Mouse (Mus musculus): ENCODE measurements at regions not wholly inside any gene's neighbourhood (a gene's known extent, or its start where the extent isn't known, plus 50 kb on each side); places are given as distances from the start of the nearest gene placed in this dataset.

GRCm38 (mm10) chr1:143946933-143947332, 57.0 kb downstream of the Rgs2 start:
- H3K36me3 ChIP-seq (ENCODE audit: control insufficient read depth, insufficient read depth, low read length) = no peaks in the 10 kb centered on the region
- peak; percentile 78 for DNase-seq
- no peak overlapping the region for H3K27ac ChIP-seq (ENCODE audit: insufficient read depth, low read depth, low read length)
- no peak for TF ChIP-seq POLR2A (IDR thresholded peaks at IDR 0.05; ENCODE audit: low read depth, low read length)
- TF ChIP-seq CTCF (conservative IDR thresholded peaks at IDR 0.05; ENCODE audit: insufficient read depth, insufficient read length, low read depth, low read length) = no peak
- no peak overlapping the region for H3K4me3 ChIP-seq (ENCODE audit: insufficient read depth, low read depth, low read length)
- H3K4me1 ChIP-seq (ENCODE audit: control insufficient read depth, insufficient read depth, low read length) = no peaks in the 10 kb centered on the region
- H3K27me3 ChIP-seq (replicated peaks; ENCODE audit: control insufficient read depth, insufficient read depth, low read length) = no peaks in the 10 kb centered on the region

- Histone ChIP-seq H3K4me3 (ENCODE audit: insufficient read depth, low read depth, low read length) (no peak overlapping the region), H3K27ac (ENCODE audit: insufficient read depth, low read depth, low read length) (no peak overlapping the region), H3K4me1 (ENCODE audit: control insufficient read depth, insufficient read depth, low read length) (no peaks in the 10 kb centered on the region), H3K27me3 (replicated peaks; ENCODE audit: control insufficient read depth, insufficient read depth, low read length) (no peaks in the 10 kb centered on the region), H3K36me3 (ENCODE audit: control insufficient read depth, insufficient read depth, low read length) (no peaks in the 10 kb centered on the region)
- no peak for TF ChIP-seq POLR2A (IDR thresholded peaks at IDR 0.05; ENCODE audit: low read depth, low read length)
- TF ChIP-seq CTCF (conservative IDR thresholded peaks at IDR 0.05; ENCODE audit: insufficient read depth, insufficient read length, low read depth, low read length) = no peak
- DNase-seq = peak; percentile 65
- 48% methylated on average over 5 of the region's 5 CpGs for WGBS
Measured at GRCm38 (mm10) chr1:143941465-143941864, 62.5 kb downstream of the Rgs2 start.

- no peaks in the 10 kb centered on the region for H3K27me3 ChIP-seq (replicated peaks; ENCODE audit: control insufficient read depth, insufficient read depth, low read length)
- 53% methylated on average over 2 of the region's 2 CpGs for WGBS
- H3K36me3 ChIP-seq (ENCODE audit: control insufficient read depth, insufficient read depth, low read length) = no peaks in the 10 kb centered on the region
- no peak overlapping the region for H3K4me3 ChIP-seq (ENCODE audit: insufficient read depth, low read depth, low read length)
- TF ChIP-seq POLR2A (IDR thresholded peaks at IDR 0.05; ENCODE audit: low read depth, low read length) = no peak
- TF ChIP-seq CTCF (conservative IDR thresholded peaks at IDR 0.05; ENCODE audit: insufficient read depth, insufficient read length, low read depth, low read length) = no peak
- DNase-seq = no peak
- H3K4me1 ChIP-seq (ENCODE audit: control insufficient read depth, insufficient read depth, low read length) = no peaks in the 10 kb centered on the region
- H3K27ac ChIP-seq (ENCODE audit: insufficient read depth, low read depth, low read length) = no peak overlapping the region
Measured at GRCm38 (mm10) chr1:143939511-143939910, 64.5 kb downstream of the Rgs2 start.

GRCm38 (mm10) chr1:143938569-143938968, 65.4 kb downstream of the Rgs2 start:
- no peak overlapping the region for H3K4me3 ChIP-seq (ENCODE audit: insufficient read depth, low read depth, low read length)
- whole genome bisulfite sequencing = 68% methylated on average over 3 of the region's 3 CpGs

GRCm38 (mm10) chr1:143930798-143931197, 73.2 kb downstream of the Rgs2 start:
- WGBS = 80% methylated on average over 3 of the region's 3 CpGs

More at GRCm38 (mm10) chr1:143938569-143938968, 65.4 kb downstream of the Rgs2 start:
- no peaks in the 10 kb centered on the region for H3K4me1 ChIP-seq (ENCODE audit: control insufficient read depth, insufficient read depth, low read length)
- DNase-seq = no peak
- TF ChIP-seq POLR2A (IDR thresholded peaks at IDR 0.05; ENCODE audit: low read depth, low read length) = no peak
- no peak for TF ChIP-seq CTCF (conservative IDR thresholded peaks at IDR 0.05; ENCODE audit: insufficient read depth, insufficient read length, low read depth, low read length)
- H3K27ac ChIP-seq (ENCODE audit: insufficient read depth, low read depth, low read length) = no peak overlapping the region
- H3K36me3 ChIP-seq (ENCODE audit: control insufficient read depth, insufficient read depth, low read length) = no peaks in the 10 kb centered on the region
- H3K27me3 ChIP-seq (replicated peaks; ENCODE audit: control insufficient read depth, insufficient read depth, low read length) = no peaks in the 10 kb centered on the region

GRCm38 (mm10) chr1:143929567-143930165, 74.3 kb downstream of the Rgs2 start:
- H3K4me3 ChIP-seq (ENCODE audit: insufficient read depth, low read depth, low read length) = no peak overlapping the region
- H3K36me3 ChIP-seq (ENCODE audit: control insufficient read depth, insufficient read depth, low read length) = no peaks in the 10 kb centered on the region
- no peaks in the 10 kb centered on the region for H3K27me3 ChIP-seq (replicated peaks; ENCODE audit: control insufficient read depth, insufficient read depth, low read length)
- H3K4me1 ChIP-seq (ENCODE audit: control insufficient read depth, insufficient read depth, low read length) = no peaks in the 10 kb centered on the region
- TF ChIP-seq CTCF (conservative IDR thresholded peaks at IDR 0.05; ENCODE audit: insufficient read depth, insufficient read length, low read depth, low read length) = no peak
- DNase-seq = no peak
- 47% methylated on average over 5 of the region's 5 CpGs for WGBS
- no peak overlapping the region for H3K27ac ChIP-seq (ENCODE audit: insufficient read depth, low read depth, low read length)

More at GRCm38 (mm10) chr1:143930798-143931197, 73.2 kb downstream of the Rgs2 start:
- H3K27ac ChIP-seq (ENCODE audit: insufficient read depth, low read depth, low read length) = no peak overlapping the region
- H3K36me3 ChIP-seq (ENCODE audit: control insufficient read depth, insufficient read depth, low read length) = no peaks in the 10 kb centered on the region
- no peaks in the 10 kb centered on the region for H3K4me1 ChIP-seq (ENCODE audit: control insufficient read depth, insufficient read depth, low read length)
- DNase-seq = no peak
- TF ChIP-seq POLR2A (IDR thresholded peaks at IDR 0.05; ENCODE audit: low read depth, low read length) (no peak), CTCF (conservative IDR thresholded peaks at IDR 0.05; ENCODE audit: insufficient read depth, insufficient read length, low read depth, low read length) (no peak)
- no peak overlapping the region for H3K4me3 ChIP-seq (ENCODE audit: insufficient read depth, low read depth, low read length)
- no peaks in the 10 kb centered on the region for H3K27me3 ChIP-seq (replicated peaks; ENCODE audit: control insufficient read depth, insufficient read depth, low read length)

- no peak for TF ChIP-seq POLR2A (IDR thresholded peaks at IDR 0.05; ENCODE audit: low read depth, low read length)
- no peak for TF ChIP-seq CTCF (conservative IDR thresholded peaks at IDR 0.05; ENCODE audit: insufficient read depth, insufficient read length, low read depth, low read length)
- H3K27me3 ChIP-seq (replicated peaks; ENCODE audit: control insufficient read depth, insufficient read depth, low read length) = no peaks in the 10 kb centered on the region
- DNase-seq = no peak
- 83% methylated on average over 1 of the region's 1 CpGs for WGBS
- no peak overlapping the region for H3K27ac ChIP-seq (ENCODE audit: insufficient read depth, low read depth, low read length)
- no peaks in the 10 kb centered on the region for H3K36me3 ChIP-seq (ENCODE audit: control insufficient read depth, insufficient read depth, low read length)
- H3K4me1 ChIP-seq (ENCODE audit: control insufficient read depth, insufficient read depth, low read length) = no peaks in the 10 kb centered on the region
- no peak overlapping the region for H3K4me3 ChIP-seq (ENCODE audit: insufficient read depth, low read depth, low read length)
Measured at GRCm38 (mm10) chr1:143922499-143922898, 81.5 kb downstream of the Rgs2 start.

Measured in kidney, adult 2 months (tissue).